Mouse (Mus musculus): ENCODE data around the gene Cadm1.

DNA sequence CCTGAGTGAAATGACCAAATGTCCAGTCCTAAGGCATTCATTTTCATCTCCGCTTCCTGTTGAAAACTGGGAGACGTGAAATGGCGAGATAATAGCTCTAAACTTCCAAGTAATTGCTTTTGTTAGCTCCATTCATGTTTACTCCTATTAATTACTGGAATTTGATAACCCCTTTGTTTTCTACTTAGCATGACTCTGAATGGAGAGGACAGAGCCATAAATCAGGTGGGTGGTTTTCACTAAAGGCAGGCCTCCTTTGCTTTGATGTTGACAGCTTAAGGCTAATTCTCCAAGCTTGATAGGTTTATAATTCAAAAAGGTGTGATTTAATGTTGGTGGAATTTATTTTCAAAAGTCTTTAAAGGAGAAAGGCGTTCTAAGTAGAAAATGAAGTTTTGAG is 74.0 kb downstream of the Cadm1 start:
- no peak for TF ChIP-seq CTCF (IDR thresholded peaks at IDR 0.05 in 2 of 3, conservative IDR thresholded peaks at IDR 0.05 in 1 of 3; ENCODE audit: control insufficient read depth in 1 of 3, insufficient read depth in 1 of 3, low read depth in 2 of 3, low read length in 3 of 3, poor library complexity in 1 of 3, severe bottlenecking in 1 of 3)
- TF ChIP-seq MAX (IDR thresholded peaks at IDR 0.05; ENCODE audit: low read length) = no peak
